Mouse (Mus musculus) midbrain, embryonic 15.5 days (tissue): ENCODE measurements at regions not wholly inside any gene's neighbourhood (a gene's known extent, or its start where the extent isn't known, plus 50 kb on each side); places are given as distances from the start of the nearest gene placed in this dataset.

Source experiments
- ATAC-seq: fragments of 200-750 bp; cut with Nextera tagmentation; replicated peaks from 2 replicates; pipeline ENCODE4 v1.8.0; 2017; ENCODE audit warnings: moderate TSS enrichment
- H3K27ac ChIP-seq: fragments of 300-500 bp; sonication (generic); 2 replicates; pipeline ENCODE4 v1.5.1; 2015; ENCODE audit warnings: mild to moderate bottlenecking, inconsistent platforms
- H3K27me3 ChIP-seq: fragments of 300-500 bp; sonication (generic); replicated peaks from 2 replicates; pipeline ENCODE4 v1.6.1; 2015; ENCODE audit warnings: inconsistent platforms
- H3K36me3 ChIP-seq: fragments of 300-500 bp; sonication (generic); replicated peaks from 2 replicates; pipeline ENCODE4 v1.6.1; 2015; ENCODE audit warnings: inconsistent platforms
- H3K4me1 ChIP-seq: fragments of 300-500 bp; sonication (generic); 2 replicates; pipeline ENCODE4 v1.6.1; 2015; ENCODE audit warnings: inconsistent platforms
- H3K4me2 ChIP-seq: fragments of 300-500 bp; sonication (generic); 2 replicates; pipeline ENCODE4 v1.6.1; 2015; ENCODE audit warnings: inconsistent platforms, mild to moderate bottlenecking, moderate library complexity
- H3K4me3 ChIP-seq: fragments of 300-500 bp; sonication (generic); 2 replicates; pipeline ENCODE4 v1.5.1; 2015; ENCODE audit warnings: mild to moderate bottlenecking, inconsistent platforms
- H3K9ac ChIP-seq: fragments of 300-500 bp; sonication (generic); 2 replicates; pipeline ENCODE4 v1.6.1; 2015; ENCODE audit warnings: mild to moderate bottlenecking, inconsistent platforms
- H3K9me3 ChIP-seq: fragments of 300-500 bp; sonication (generic); 2 replicates; pipeline ENCODE4 v1.6.1; 2016; ENCODE audit warnings: inconsistent platforms
- WGBS: fragments of 180-500 bp; shearing (Covaris S2); methylation state at CpG from one replicate; pipeline ENCODE4 v1.1.7; 2015; ENCODE audit warnings: mixed read lengths; 5-methylcytosine and 5-hydroxymethylcytosine counted together

DNA sequence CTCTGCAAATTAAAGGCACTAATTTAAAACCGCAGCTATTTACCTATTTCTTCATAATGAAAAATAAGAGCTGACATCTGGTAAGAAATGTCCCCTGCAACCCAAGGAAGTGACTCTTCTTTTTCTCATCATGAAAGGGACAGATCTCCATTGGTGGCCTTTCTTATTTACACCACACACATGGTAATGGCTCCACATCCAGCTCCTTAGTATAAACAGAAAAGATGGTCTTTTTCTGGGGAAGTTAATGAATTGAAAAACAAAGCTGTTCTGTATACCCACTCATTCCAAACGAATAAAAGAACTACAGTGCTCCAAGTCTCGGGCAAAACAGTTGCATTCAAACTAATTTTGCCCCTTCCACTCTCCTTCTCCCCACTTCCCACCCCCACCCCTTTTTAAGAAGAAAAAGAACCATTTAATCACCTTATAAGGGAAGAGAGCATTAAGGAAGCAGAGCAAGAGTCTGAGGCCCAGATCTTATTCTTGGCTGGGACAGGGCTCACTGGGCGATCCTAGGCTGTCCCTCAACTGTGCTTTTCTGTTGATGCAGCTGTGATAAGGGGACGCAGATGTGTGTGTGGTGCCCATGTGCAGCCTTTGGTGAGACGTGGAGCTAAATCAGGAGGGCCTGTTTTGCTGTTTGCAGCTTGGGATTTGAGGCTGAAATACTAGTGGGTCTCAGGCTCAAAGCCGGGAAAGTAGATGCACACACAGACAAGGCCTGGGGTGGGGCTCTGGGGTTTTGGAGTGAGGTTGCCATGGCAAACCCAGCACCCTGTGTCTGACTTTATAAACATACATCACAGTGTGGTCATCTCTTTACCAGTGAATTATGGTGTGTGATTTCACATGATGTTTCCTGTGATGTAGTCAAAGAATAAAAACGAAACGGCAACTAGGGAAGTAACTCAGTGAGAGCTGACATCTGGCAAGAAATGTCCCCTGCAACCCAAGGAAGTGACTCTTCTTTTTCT is 113.6 kb upstream of the Ercc6l2 start:
- Histone ChIP-seq H3K4me2 (no peak overlapping the region), H3K4me3 (no peak overlapping the region), H3K9me3 (no peaks in the 10 kb centered on the region), H3K36me3 (no peaks in the 10 kb centered on the region), H3K9ac (no peak overlapping the region), H3K4me1 (no peaks in the 10 kb centered on the region), H3K27ac (no peak overlapping the region), H3K27me3 (no peaks in the 10 kb centered on the region)
- ATAC-seq: no peak
- 40% methylated on average over 9 of the region's 9 CpGs for WGBS

DNA sequence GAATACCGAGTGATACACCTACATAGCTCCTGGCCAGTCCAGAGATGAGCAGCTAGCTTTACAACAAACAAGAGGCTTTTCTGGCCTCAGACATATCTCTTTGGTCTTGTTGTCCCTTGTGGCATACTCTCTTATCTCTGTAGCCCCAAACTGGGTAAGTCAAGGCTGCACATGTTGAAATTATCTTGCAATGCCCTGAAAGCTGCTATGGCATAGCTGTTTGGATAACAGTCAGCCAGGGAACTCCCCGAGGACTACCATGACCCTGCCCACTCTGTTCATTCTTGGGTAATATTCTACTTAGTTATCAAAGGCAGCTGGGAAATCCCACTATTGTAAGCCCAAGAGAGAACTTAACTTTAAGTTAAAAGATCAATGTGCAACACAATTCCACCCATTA is 106.5 kb upstream of the Ercc6l2 start:
- 86% methylated on average over 2 of the region's 2 CpGs for WGBS
- no peaks in the 10 kb centered on the region for H3K27me3 ChIP-seq
- no peak overlapping the region for H3K4me3 ChIP-seq
- ATAC-seq: no peak
- H3K36me3 ChIP-seq: no peaks in the 10 kb centered on the region
- no peaks in the 10 kb centered on the region for H3K4me1 ChIP-seq
- no peaks in the 10 kb centered on the region for H3K9me3 ChIP-seq
- H3K27ac ChIP-seq: no peak overlapping the region
- H3K4me2 ChIP-seq: no peak overlapping the region
- no peak overlapping the region for H3K9ac ChIP-seq

DNA sequence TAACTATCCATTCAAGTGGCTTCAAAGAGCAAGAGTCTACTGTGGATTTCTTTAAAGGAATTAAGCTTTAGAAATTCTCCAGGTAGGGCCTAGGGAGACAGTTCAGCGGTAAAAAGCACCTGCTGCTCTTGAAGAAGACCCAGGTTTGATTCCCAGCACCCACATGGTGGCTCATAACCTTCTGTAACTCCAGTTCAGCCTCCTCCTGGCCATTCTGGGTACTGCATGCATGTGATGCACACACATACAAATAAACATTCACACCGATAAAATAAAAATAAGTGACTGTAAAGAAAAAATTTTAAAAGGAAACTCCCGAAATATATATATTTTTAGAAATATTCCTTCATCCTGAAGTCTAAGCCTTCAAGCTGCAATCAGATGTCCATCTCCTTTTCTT is 101.9 kb upstream of the Ercc6l2 start:
- WGBS: 91% methylated on average over 3 of the region's 3 CpGs
- H3K9ac ChIP-seq: no peak overlapping the region
- H3K27ac ChIP-seq: no peak overlapping the region
- H3K4me3 ChIP-seq: no peak overlapping the region
- no peak overlapping the region for H3K4me2 ChIP-seq
- H3K36me3 ChIP-seq: no peaks in the 10 kb centered on the region
- no peaks in the 10 kb centered on the region for H3K4me1 ChIP-seq
- H3K27me3 ChIP-seq: no peaks in the 10 kb centered on the region
- H3K9me3 ChIP-seq: no peaks in the 10 kb centered on the region
- ATAC-seq: no peak

DNA sequence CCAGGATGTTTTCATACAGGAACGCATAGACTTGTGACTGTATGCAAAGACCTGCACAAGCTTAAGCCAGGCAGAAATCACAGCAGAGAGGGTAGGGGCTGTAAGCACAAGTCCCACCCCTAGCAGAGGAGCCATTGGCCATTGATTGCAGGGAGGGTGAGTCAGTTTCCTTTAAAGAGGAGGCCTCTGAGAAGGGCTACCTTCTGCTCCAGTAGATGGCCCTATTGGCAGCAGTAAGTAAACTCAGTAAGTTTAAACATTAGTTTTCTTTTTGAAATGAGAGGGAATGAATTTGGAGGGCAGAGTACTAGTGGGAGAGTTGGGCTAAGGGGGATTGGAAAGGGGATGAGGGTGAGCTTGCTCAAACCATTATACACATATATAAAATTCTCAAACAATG is 98.5 kb upstream of the Ercc6l2 start:
- H3K4me2 ChIP-seq: no peak overlapping the region
- H3K27me3 ChIP-seq: no peaks in the 10 kb centered on the region
- H3K27ac ChIP-seq: no peak overlapping the region
- no peak for ATAC-seq
- no peaks in the 10 kb centered on the region for H3K36me3 ChIP-seq
- H3K4me1 ChIP-seq: peaks cover 10% of the 10 kb centered on the region
- WGBS: 83% methylated on average over 1 of the region's 1 CpGs
- no peak overlapping the region for H3K9ac ChIP-seq
- no peak overlapping the region for H3K4me3 ChIP-seq
- H3K9me3 ChIP-seq: no peaks in the 10 kb centered on the region

DNA sequence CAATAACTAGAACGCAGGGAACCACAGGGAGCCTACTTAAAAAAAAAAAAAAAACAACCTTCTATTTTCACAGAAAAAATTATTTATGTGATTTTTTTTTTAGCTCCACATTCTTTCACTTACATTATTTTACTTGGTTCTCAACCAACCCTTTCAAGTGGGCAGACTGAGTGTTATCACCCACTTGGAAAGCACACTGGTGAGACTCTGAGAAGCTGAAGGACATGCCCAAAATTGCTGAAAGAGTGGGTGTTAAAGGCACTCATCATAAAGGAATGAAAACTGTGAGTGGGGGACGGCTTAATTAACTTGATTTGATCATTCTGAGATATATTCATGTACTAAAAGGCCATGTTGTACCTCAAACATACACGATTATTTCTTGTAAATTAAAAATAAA is 97.8 kb upstream of the Ercc6l2 start:
- no peaks in the 10 kb centered on the region for H3K36me3 ChIP-seq
- H3K4me3 ChIP-seq: no peak overlapping the region
- 79% methylated on average over 3 of the region's 3 CpGs for WGBS
- ATAC-seq: no peak
- no peaks in the 10 kb centered on the region for H3K9me3 ChIP-seq
- no peak overlapping the region for H3K27ac ChIP-seq
- H3K4me2 ChIP-seq: no peak overlapping the region
- peaks cover 10% of the 10 kb centered on the region for H3K4me1 ChIP-seq
- no peak overlapping the region for H3K9ac ChIP-seq
- H3K27me3 ChIP-seq: no peaks in the 10 kb centered on the region

DNA sequence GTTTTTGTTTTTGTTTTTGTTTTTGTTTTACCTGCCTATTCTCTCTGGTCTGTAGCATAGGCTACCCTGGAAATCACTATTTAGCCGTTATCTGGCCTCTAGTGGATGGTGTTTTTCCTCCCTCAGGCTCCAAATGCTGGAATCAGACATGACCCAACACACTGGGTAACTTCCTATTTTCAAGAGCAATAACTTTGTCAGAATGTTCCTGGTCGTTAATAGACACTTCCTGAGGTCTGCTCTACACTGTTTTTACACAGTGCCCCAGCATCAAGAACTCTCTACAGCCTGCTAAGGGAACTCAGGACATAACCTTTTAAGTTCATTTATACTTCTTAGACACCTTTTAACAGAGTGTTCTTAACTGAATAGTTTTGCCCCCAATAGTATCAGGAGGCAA is 96.3 kb upstream of the Ercc6l2 start:
- Histone ChIP-seq H3K9me3 (no peaks in the 10 kb centered on the region), H3K4me1 (peaks cover 10% of the 10 kb centered on the region), H3K9ac (no peak overlapping the region), H3K36me3 (no peaks in the 10 kb centered on the region), H3K4me2 (no peak overlapping the region), H3K4me3 (no peak overlapping the region), H3K27me3 (no peaks in the 10 kb centered on the region), H3K27ac (0 out of 2 replicates have a peak overlapping the region, but pooled peaks have one; percentile 14)
- WGBS: 81% methylated on average over 2 of the region's 2 CpGs
- no peak for ATAC-seq

DNA sequence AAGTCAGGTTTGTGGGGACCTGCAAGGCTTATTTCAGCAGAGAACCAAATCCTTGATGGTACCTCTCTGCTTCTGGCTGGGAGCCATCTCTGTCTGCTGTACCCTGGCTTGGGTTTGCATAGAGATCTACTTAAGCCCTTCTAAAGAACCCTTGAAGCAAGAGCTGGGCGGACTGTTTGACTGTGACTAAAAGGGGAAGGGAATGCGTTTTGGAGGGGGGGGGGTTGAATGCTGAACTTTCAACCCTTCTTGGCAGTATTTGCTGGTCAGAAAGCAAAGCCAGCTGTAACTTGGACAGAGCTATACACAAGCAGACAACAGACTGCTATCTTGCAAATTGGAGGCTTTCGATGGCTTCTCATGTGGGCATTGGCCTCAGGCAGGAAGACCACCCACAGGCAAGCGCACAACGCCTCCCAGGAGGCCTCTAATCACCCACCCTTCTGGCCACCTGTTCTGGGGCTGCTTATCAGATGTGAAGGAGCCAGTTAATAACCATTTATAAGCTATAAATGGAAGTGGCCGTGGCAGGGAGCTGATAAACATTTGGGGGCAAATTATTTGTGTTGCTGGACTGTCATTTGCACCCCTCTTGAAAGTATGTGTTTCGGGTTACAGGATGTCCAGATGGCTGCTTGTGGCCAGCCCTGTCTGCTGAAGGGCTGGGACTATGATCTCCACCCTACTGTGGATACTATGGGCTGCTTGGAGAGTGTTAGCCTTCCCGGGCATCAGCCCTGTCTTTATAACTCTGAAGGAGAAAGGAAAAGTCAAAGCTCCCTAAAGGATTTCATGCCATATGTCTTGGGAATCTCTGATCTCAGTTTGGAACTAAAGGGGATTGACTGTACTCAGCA is 95.5 kb upstream of the Ercc6l2 start:
- no peak overlapping the region for H3K4me2 ChIP-seq
- no peaks in the 10 kb centered on the region for H3K27me3 ChIP-seq
- H3K4me3 ChIP-seq: no peak overlapping the region
- H3K9ac ChIP-seq: no peak overlapping the region
- 22% methylated on average over 8 of the region's 8 CpGs for WGBS
- peaks cover 10% of the 10 kb centered on the region for H3K4me1 ChIP-seq
- no peaks in the 10 kb centered on the region for H3K36me3 ChIP-seq
- ATAC-seq: 0 out of 2 replicates have a peak, but pooled peaks have one; percentile 52
- H3K27ac ChIP-seq: 0 out of 2 replicates have a peak overlapping the region, but pooled peaks have one; percentile 14
- H3K9me3 ChIP-seq: no peaks in the 10 kb centered on the region

DNA sequence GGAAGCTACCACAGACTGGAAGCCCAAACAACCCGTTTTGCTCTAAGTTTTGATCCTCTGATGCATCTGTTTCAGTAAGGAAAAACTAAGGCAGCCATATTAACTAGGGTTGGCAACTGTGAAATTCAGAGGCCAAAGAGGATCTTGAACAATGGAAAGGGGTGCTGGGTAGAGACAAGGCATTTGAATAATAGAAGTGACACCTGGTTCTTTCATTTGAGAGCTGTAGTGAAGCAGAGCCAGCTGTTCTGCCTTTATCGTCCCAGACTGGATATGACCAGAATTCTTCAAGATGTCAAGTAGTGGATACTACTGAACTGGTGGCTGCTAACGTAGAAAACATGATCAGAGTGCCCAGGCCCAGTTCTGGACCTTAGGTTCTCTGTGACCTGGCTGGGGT is 94.4 kb upstream of the Ercc6l2 start:
- no peaks in the 10 kb centered on the region for H3K36me3 ChIP-seq
- H3K4me1 ChIP-seq: peaks cover 10% of the 10 kb centered on the region
- H3K27me3 ChIP-seq: no peaks in the 10 kb centered on the region
- no peak overlapping the region for H3K4me2 ChIP-seq
- no peak for ATAC-seq
- H3K27ac ChIP-seq: no peak overlapping the region
- WGBS: 58% methylated on average over 3 of the region's 3 CpGs
- H3K4me3 ChIP-seq: no peak overlapping the region
- H3K9me3 ChIP-seq: no peaks in the 10 kb centered on the region
- no peak overlapping the region for H3K9ac ChIP-seq

DNA sequence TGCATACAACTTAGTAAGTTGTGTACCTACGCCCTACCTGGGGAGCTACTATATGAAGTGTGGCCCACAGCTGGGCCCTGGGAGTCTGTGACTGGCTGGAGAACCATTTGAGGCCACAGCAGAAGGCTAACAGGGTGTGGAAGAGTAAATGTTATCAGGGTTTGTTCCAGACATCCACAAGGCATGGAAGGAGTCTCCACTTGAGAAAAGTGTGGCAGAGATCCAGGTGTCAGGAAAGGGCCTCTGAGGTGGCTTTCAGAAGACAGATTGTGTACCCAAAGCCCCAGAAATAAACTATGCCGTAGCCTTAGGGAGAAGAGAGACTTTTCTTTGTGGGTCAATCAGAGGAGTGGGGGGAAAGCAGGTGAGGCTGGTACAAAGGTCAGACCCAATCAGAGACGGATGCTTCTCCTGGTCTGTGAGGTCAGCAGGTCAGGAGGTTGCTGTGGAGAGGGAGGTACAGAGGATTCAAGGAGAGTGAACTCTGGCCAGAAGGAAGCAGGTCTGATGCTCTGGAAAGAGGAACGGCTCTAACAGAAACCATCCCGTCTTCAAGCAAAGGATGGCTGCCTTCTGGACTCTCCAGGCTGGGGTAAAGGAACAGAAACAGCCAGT is 93.9 kb upstream of the Ercc6l2 start:
- Histone ChIP-seq H3K4me3 (no peak overlapping the region), H3K9ac (no peak overlapping the region), H3K36me3 (no peaks in the 10 kb centered on the region), H3K27me3 (no peaks in the 10 kb centered on the region), H3K4me1 (peaks cover 10% of the 10 kb centered on the region), H3K27ac (no peak overlapping the region), H3K4me2 (no peak overlapping the region), H3K9me3 (no peaks in the 10 kb centered on the region)
- ATAC-seq: no peak
- WGBS: 83% methylated on average over 5 of the region's 5 CpGs

DNA sequence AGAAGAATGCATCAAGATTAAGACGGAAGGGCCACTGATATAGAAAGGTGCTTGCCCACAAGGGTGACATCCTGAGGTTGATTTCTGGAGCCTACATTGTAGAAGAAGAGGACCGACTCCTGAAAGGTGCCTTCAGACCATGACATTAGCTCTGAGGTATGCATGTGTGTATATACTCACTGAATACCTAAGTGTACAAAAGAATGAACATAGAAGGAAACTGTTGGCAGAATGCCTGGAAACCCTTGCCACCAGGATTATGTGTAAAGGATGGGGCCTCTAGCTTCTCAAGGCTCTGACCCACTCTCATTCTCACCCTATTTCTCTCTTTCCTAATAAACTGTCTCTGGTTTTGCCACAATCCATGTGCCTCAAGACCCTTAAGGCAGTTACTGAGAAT is 90.7 kb upstream of the Ercc6l2 start:
- Histone ChIP-seq H3K9ac (no peak overlapping the region), H3K4me2 (no peak overlapping the region), H3K36me3 (no peaks in the 10 kb centered on the region), H3K9me3 (no peaks in the 10 kb centered on the region), H3K27ac (no peak overlapping the region), H3K4me1 (peaks cover 7% of the 10 kb centered on the region), H3K4me3 (no peak overlapping the region), H3K27me3 (no peaks in the 10 kb centered on the region)
- WGBS: 88% methylated on average over 2 of the region's 2 CpGs
- ATAC-seq: no peak

DNA sequence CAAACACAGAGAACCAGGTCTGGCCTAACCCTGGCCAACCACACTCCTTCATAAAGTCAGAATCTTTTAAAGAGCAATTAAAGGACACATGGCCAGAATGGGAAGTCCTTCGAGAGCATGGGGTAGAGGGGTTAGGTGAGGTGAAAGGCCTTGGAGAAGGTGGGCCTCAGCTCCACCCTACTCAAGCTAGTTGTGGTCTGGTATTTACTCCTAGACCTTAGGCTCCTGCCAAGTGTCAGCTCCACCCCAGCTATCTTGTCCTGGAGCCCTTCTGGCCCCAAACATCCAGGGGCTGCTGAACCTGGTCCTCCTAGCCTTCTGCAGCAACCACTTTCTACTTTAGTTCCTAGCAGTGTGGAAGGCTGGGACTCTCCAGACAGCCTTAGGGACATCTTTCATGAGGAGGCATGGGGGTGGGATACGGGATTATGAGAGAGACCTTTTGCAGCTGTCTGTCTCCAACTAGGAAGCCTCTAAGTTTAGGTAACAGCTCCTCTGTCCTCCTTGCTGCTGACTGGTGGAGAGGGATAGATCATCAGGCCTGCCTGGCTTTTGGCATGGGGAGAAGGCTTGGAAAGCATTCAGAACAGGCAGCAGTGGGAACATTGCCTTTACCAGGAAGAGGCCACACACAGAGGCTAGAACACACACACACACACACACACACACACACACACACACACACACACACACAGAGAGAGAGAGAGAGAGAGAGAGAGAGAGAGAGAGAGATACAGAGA is 90.0 kb upstream of the Ercc6l2 start:
- ATAC-seq: no peak
- 74% methylated on average over 2 of the region's 2 CpGs for WGBS

DNA sequence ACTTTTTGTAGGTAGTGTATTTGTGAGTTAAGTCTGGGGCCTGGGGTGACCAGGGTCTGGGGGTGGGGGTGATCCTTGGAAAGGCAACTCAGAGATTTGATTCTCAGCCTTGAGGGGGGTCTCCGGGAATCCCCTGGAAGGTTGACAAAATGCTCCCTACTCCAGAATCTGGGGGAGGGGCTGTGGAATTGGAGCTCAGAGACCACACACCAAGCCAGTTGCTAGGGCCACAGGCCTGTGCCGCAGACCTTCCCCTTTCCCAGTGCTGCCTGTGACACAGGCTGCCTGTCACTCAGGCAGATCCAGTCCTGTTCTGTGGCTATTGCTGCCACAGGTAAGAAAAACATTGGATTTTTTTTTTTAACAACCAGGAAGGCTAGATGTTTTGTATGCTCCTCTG is 89.0 kb upstream of the Ercc6l2 start:
- WGBS: 12% methylated on average over 2 of the region's 2 CpGs
- H3K4me2 ChIP-seq: no peak overlapping the region
- ATAC-seq: no peak

More for the DNA sequence above, 90.0 kb upstream of the Ercc6l2 start:
- Histone ChIP-seq H3K27ac (no peak overlapping the region), H3K9me3 (no peaks in the 10 kb centered on the region), H3K4me1 (no peaks in the 10 kb centered on the region), H3K36me3 (no peaks in the 10 kb centered on the region), H3K9ac (no peak overlapping the region), H3K27me3 (no peaks in the 10 kb centered on the region), H3K4me2 (no peak overlapping the region), H3K4me3 (no peak overlapping the region)

More for the DNA sequence above, 89.0 kb upstream of the Ercc6l2 start:
- Histone ChIP-seq H3K9me3 (no peaks in the 10 kb centered on the region), H3K36me3 (no peaks in the 10 kb centered on the region), H3K27ac (no peak overlapping the region), H3K27me3 (no peaks in the 10 kb centered on the region), H3K4me1 (no peaks in the 10 kb centered on the region), H3K9ac (no peak overlapping the region), H3K4me3 (no peak overlapping the region)
